ENCODE assay signal across 16 mouse cellular contexts in the genomic region with DNA sequence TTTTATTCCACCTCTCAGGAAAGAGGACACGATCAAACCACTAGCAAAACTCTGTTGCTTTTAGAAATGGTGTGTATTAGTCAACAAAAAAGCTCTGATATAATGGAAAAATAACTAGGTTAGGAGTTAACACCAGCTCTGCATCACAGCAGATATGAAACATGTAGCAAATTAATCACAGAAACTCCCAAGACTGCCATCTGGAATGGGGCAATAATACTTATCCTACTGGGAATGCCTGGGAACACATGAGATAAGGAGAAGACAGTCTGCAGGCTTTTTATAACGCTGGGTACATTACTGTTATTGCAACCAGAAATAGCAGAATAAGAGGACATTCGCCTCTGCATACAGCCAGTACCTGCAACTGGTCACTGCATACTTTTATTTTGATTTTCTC.
DNase-seq lines count a peak whose midpoint lies in the region; ATAC-seq and TF ChIP-seq lines count a peak whose summit lies in the region.
"Had no signal": no experiment of that assay in that cellular context is flagged by ENCODE, and none has a peak within 500 bp of the region (broad histone marks: within the 10 kb centered on the region; RNA-seq: fewer than 3 reads in every experiment).

No protein-coding gene starts in this region.

- DNase-seq in kidney, adult 2 months = no peak
- no peak for DNase-seq in kidney, adult 18-20 months
- no peak for DNase-seq in stomach, postnatal 0 days (ENCODE audit: low spot score)
- no peak for DNase-seq in heart, postnatal 0 days (ENCODE audit: low spot score)
- peak; percentile 5 for DNase-seq in testis, postnatal 10 days (ENCODE audit: low spot score)
- DNase-seq in adrenal gland, postnatal 4 days (ENCODE audit: low spot score in 2 of 2) = no peak
- DNase-seq: adrenal gland, postnatal 25 days; kidney, postnatal 4 days; left cerebral cortex, postnatal 4 days; liver, postnatal 0 days; thymus, postnatal 14 days had no signal

- peaks cover 2% of the 10 kb centered on the region; the same call in 1 of the 2 replicates for H3K36me3 ChIP-seq in kidney, adult 2 months (ENCODE audit: control insufficient read depth, insufficient read depth, low read length)
- no peaks in the 10 kb centered on the region for H3K36me3 ChIP-seq in stomach, embryonic 14.5 days (ENCODE audit: control insufficient read depth, insufficient read depth, low read length)
- H3K36me3 ChIP-seq in stomach, postnatal 0 days (ENCODE audit: control insufficient read depth, insufficient read depth, low read length) = no peaks in the 10 kb centered on the region
- H3K36me3 ChIP-seq in heart, postnatal 0 days (replicated peaks; ENCODE audit: control insufficient read depth, insufficient read depth, low read length) = no peaks in the 10 kb centered on the region; the same call in 1 of the 2 replicates
- H3K36me3 ChIP-seq: neural tube, embryonic 12.5 days had no signal

- peaks cover 21% of the 10 kb centered on the region for H3K4me1 ChIP-seq in kidney, adult 2 months (ENCODE audit: control insufficient read depth, insufficient read depth, low read length)
- peaks cover 35% of the 10 kb centered on the region for H3K4me1 ChIP-seq in stomach, embryonic 14.5 days (ENCODE audit: control insufficient read depth, insufficient read depth, low read length)
- peaks cover 9% of the 10 kb centered on the region for H3K4me1 ChIP-seq in stomach, postnatal 0 days (replicated peaks; ENCODE audit: control insufficient read depth, insufficient read depth)
- peaks cover 24% of the 10 kb centered on the region for H3K4me1 ChIP-seq in heart, postnatal 0 days (ENCODE audit: control insufficient read depth, insufficient read depth)

- H3K4me3 ChIP-seq in kidney, adult 2 months (ENCODE audit: insufficient read depth, low read depth, low read length) = no peak overlapping the region
- no peak overlapping the region for H3K4me3 ChIP-seq in stomach, embryonic 14.5 days (ENCODE audit: low read depth, low read length)
- no peak overlapping the region for H3K4me3 ChIP-seq in stomach, postnatal 0 days (ENCODE audit: low read depth, low read length)
- no peak overlapping the region for H3K4me3 ChIP-seq in heart, postnatal 0 days (ENCODE audit: low read depth, low read length)
- H3K4me3 ChIP-seq: forebrain, embryonic 13.5 days; neural tube, embryonic 12.5 days had no signal

- no peak for TF ChIP-seq CTCF in kidney, adult 2 months (conservative IDR thresholded peaks at IDR 0.05; ENCODE audit: insufficient read depth, insufficient read length, low read depth, low read length)
- no peak for TF ChIP-seq CTCF in stomach, postnatal 0 days (IDR thresholded peaks at IDR 0.05; ENCODE audit: low read depth)
- no peak for TF ChIP-seq CTCF in heart, postnatal 0 days (IDR thresholded peaks at IDR 0.05; ENCODE audit: low read depth)

- no peak for ATAC-seq in stomach, embryonic 14.5 days (ENCODE audit: insufficient number of reproducible peaks, insufficient read depth, low FRiP score, low read depth)
- no peak for ATAC-seq in stomach, postnatal 0 days (ENCODE audit: low FRiP score, low TSS enrichment)
- ATAC-seq in heart, postnatal 0 days (ENCODE audit: insufficient read depth, low read depth) = no peak
- ATAC-seq: CD4-positive, CD25-positive, alpha-beta regulatory T cell, adult 4 months; forebrain, embryonic 13.5 days; hindbrain, postnatal 0 days; liver, postnatal 0 days had no signal

- H3K9ac ChIP-seq in stomach, embryonic 14.5 days (replicated peaks; ENCODE audit: low read depth, low read length) = no peak overlapping the region
- no peak overlapping the region for H3K9ac ChIP-seq in stomach, postnatal 0 days (ENCODE audit: low read length)
- H3K9ac ChIP-seq in heart, postnatal 0 days (replicated peaks; ENCODE audit: low read depth, low read length) = no peak overlapping the region
- H3K9ac ChIP-seq: forebrain, embryonic 13.5 days; liver, postnatal 0 days; neural tube, embryonic 12.5 days had no signal

- no peak for TF ChIP-seq EP300 in stomach, postnatal 0 days (optimal IDR thresholded peaks at IDR 0.05)
- TF ChIP-seq EP300 in heart, postnatal 0 days (IDR thresholded peaks at IDR 0.05; ENCODE audit: low read depth) = no peak

- H3K27me3 ChIP-seq in kidney, adult 2 months (replicated peaks; ENCODE audit: control insufficient read depth, insufficient read depth, low read length) = no peaks in the 10 kb centered on the region
- H3K27me3 ChIP-seq in stomach, embryonic 14.5 days (ENCODE audit: control insufficient read depth, insufficient read depth, low read length) = no peaks in the 10 kb centered on the region
- no peaks in the 10 kb centered on the region for H3K27me3 ChIP-seq in stomach, postnatal 0 days (ENCODE audit: control insufficient read depth, insufficient read depth, low read length)
- no peaks in the 10 kb centered on the region for H3K27me3 ChIP-seq in heart, postnatal 0 days (ENCODE audit: control insufficient read depth, insufficient read depth, low read length)
- H3K27me3 ChIP-seq: forebrain, embryonic 13.5 days; neural tube, embryonic 12.5 days had no signal

- 83% methylated on average over 3 of the region's 3 CpGs for WGBS in kidney, adult 2 months
- WGBS in stomach, embryonic 14.5 days = 73% methylated on average over 3 of the region's 3 CpGs
- 61% methylated on average over 3 of the region's 3 CpGs for WGBS in stomach, postnatal 0 days
- 18% methylated on average over 3 of the region's 3 CpGs for WGBS in heart, postnatal 0 days

- no peak for TF ChIP-seq POLR2A in kidney, adult 2 months (IDR thresholded peaks at IDR 0.05; ENCODE audit: low read depth, low read length)

- 0 out of 2 replicates have a peak overlapping the region, but pooled peaks have one; percentile 22 for H3K27ac ChIP-seq in kidney, adult 2 months (ENCODE audit: insufficient read depth, low read depth, low read length)
- H3K27ac ChIP-seq in stomach, embryonic 14.5 days (ENCODE audit: low read length) = peak overlapping the region; percentile 33; the same call in 1 of the 2 replicates
- H3K27ac ChIP-seq in stomach, postnatal 0 days (replicated peaks) = no peak overlapping the region
- H3K27ac ChIP-seq in heart, postnatal 0 days (ENCODE audit: low read depth) = peak overlapping the region; percentile 32; the same call in 1 of the 2 replicates
- H3K27ac ChIP-seq: forebrain, embryonic 13.5 days; hindbrain, postnatal 0 days; neural tube, embryonic 12.5 days had no signal

- no peaks in the 10 kb centered on the region for H3K9me3 ChIP-seq in stomach, embryonic 14.5 days (ENCODE audit: control insufficient read depth, low read depth, low read length)
- no peaks in the 10 kb centered on the region for H3K9me3 ChIP-seq in stomach, postnatal 0 days (ENCODE audit: control insufficient read depth, low read length)
- no peaks in the 10 kb centered on the region for H3K9me3 ChIP-seq in heart, postnatal 0 days (replicated peaks; ENCODE audit: control insufficient read depth, low read length)
- H3K9me3 ChIP-seq: forebrain, embryonic 13.5 days; neural tube, embryonic 12.5 days had no signal

- no peak overlapping the region for H3K4me2 ChIP-seq in stomach, embryonic 14.5 days (replicated peaks; ENCODE audit: low read depth, low read length)
- no peak overlapping the region for H3K4me2 ChIP-seq in stomach, postnatal 0 days (replicated peaks; ENCODE audit: low read depth)
- no peak overlapping the region for H3K4me2 ChIP-seq in heart, postnatal 0 days (ENCODE audit: low read depth, low read length)
- H3K4me2 ChIP-seq: forebrain, embryonic 13.5 days; neural tube, embryonic 12.5 days had no signal
